Mouse (Mus musculus) bone marrow macrophage, adult 2 months (primary cell): ENCODE data around the gene Odr4. TPM values are rescaled to one million over a fixed set of nuclear protein-coding genes. Genes with fewer than 3 reads are reported as not detected.

ENCODE experiments used
- H3K27ac ChIP-seq: 2 replicates; pipeline ENCODE4 v1.5.1; 2012; ENCODE audit warnings: low read depth, low read length; ENCODE audit not compliant: insufficient read depth
- H3K4me1 ChIP-seq: 2 replicates; pipeline ENCODE4 v1.6.1; 2012; ENCODE audit warnings: low read length; ENCODE audit not compliant: control insufficient read depth, insufficient read depth
- H3K4me3 ChIP-seq: 2 replicates; pipeline ENCODE4 v1.5.1; 2012; ENCODE audit warnings: mild to moderate bottlenecking, low read length, moderate library complexity; ENCODE audit not compliant: insufficient read depth
- CTCF ChIP-seq: IDR thresholded peaks from 2 replicates; pipeline ENCODE4 v1.5.1; 2012; ENCODE audit warnings: low read depth, mild to moderate bottlenecking, low read length, moderate library complexity
- POLR2A ChIP-seq: IDR thresholded peaks from 2 replicates; pipeline ENCODE4 v1.6.1; 2012; ENCODE audit warnings: mild to moderate bottlenecking, low read depth, low read length, borderline replicate concordance
- polyA plus RNA-seq: library from polyadenylated mRNA; stranded (reverse); fragments of >200 nt; gene quantifications from 2 replicates; pipeline ENCODE4 v1.2.4, GENCODE M21; 2012; ENCODE audit not compliant: missing spikeins, insufficient read depth, insufficient read length

Gene Odr4
- polyA plus RNA-seq, 1 experiment, result 60.8 TPM

- no peak overlapping the region for H3K27ac ChIP-seq
- H3K4me1 ChIP-seq, result peaks cover 3% of the 10 kb centered on the region; the same call in 1 of the 2 replicates
- H3K4me3 ChIP-seq, result no peak overlapping the region
- no peak for TF ChIP-seq CTCF
- no peak for TF ChIP-seq POLR2A
These were observed 57.8 kb downstream of the Odr4 start for GRCm38 (mm10) chr1:150335111-150335510.

DNA sequence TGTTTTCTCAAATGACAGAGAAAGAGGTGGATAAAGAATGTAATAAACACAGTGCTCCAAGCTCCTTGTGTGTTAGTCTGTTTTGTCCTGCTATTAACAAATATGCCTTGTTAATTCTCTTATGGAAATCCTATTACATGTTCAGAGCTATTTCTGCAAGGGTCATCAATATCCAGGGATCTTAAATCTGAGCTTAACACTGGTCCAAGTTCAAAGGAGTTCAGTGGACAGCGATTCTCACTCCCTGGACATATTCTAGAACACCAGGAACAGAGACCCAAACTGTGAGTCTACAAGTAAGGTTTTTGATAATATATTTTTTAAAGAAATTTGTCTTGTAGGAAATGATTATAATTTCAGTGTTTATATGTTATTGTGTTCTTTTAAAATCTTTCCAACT, 73.7 kb downstream of the Odr4 start, which contains the start of gene Pdc:
TSS of gene Pdc (plus strand) at position 213 of the 400 bp plus-strand sequence.
- Histone ChIP-seq H3K27ac (no peak within 1 kb of the TSS), H3K4me1 (peaks cover 4% of the 10 kb centered on the region), H3K4me3 (no peak within 1 kb of the TSS)
- no peak for TF ChIP-seq POLR2A
- no peak for TF ChIP-seq CTCF

Other genes starting within 250 kb of the Odr4 start
- not detected in 2 replicates for gene Pdc, start 73.7 kb downstream of the Odr4 start, polyA plus RNA-seq
- 184 and 186 TPM in 2 replicates for gene Tpr, start 242 bp downstream of the Odr4 start, polyA plus RNA-seq
- 0.67 and 1.7 TPM in 2 replicates for gene Prg4, start 73.1 kb upstream of the Odr4 start, polyA plus RNA-seq